Mouse (Mus musculus): ENCODE data around the gene Rab39. TPM values are rescaled to one million over a fixed set of nuclear protein-coding genes. Genes with fewer than 3 reads are reported as not detected.

Rab39 gene
- total and polyA plus RNA-seq, 2 experiments from 2014 or later: 1.9 to 4.6 TPM

- no peak overlapping the region for H3K9ac ChIP-seq (replicated peaks; ENCODE audit: low read length)
- H3K36me3 ChIP-seq (ENCODE audit: insufficient read depth, low read length): no peaks in the 10 kb centered on the region
- 79% methylated on average over 4 of the region's 4 CpGs for WGBS
- no peak overlapping the region for H3K27ac ChIP-seq
- no peak for TF ChIP-seq CTCF (IDR thresholded peaks at IDR 0.05; ENCODE audit: low read depth)
- no peaks in the 10 kb centered on the region for H3K27me3 ChIP-seq (ENCODE audit: insufficient read depth, low read length)
- no peak overlapping the region for H3K4me3 ChIP-seq (ENCODE audit: low read length)
- no peak overlapping the region for H3K4me2 ChIP-seq (ENCODE audit: low read depth, low read length)
- H3K4me1 ChIP-seq (ENCODE audit: insufficient read depth, low read length): no peaks in the 10 kb centered on the region
- ATAC-seq (no peak), DNase-seq (ENCODE audit: low spot score) (no peak)
- H3K9me3 ChIP-seq (ENCODE audit: low read length): no peaks in the 10 kb centered on the region
These were observed 5.5 kb downstream of the Rab39 start for GRCm38 (mm10) chr9:53700496-53700895.

GRCm38 (mm10) chr9:53695846-53696245, 10.2 kb downstream of the Rab39 start:
- Histone ChIP-seq H3K36me3 (ENCODE audit: insufficient read depth, low read length) (no peaks in the 10 kb centered on the region), H3K4me3 (ENCODE audit: low read length) (no peak overlapping the region), H3K27ac (no peak overlapping the region), H3K27me3 (ENCODE audit: insufficient read depth, low read length) (no peaks in the 10 kb centered on the region), H3K9me3 (ENCODE audit: low read length) (no peaks in the 10 kb centered on the region), H3K4me2 (ENCODE audit: low read depth, low read length) (no peak overlapping the region), H3K4me1 (ENCODE audit: insufficient read depth, low read length) (no peaks in the 10 kb centered on the region), H3K9ac (replicated peaks; ENCODE audit: low read length) (no peak overlapping the region)
- DNase-seq (ENCODE audit: low spot score): no peak
- TF ChIP-seq CTCF (IDR thresholded peaks at IDR 0.05; ENCODE audit: low read depth): no peak
- ATAC-seq: no peak
- WGBS: 84% methylated on average over 5 of the region's 5 CpGs

- 67% methylated on average over 1 of the region's 1 CpGs for WGBS
- TF ChIP-seq CTCF (IDR thresholded peaks at IDR 0.05; ENCODE audit: low read depth): no peak
- Histone ChIP-seq H3K27ac (no peak overlapping the region), H3K4me1 (ENCODE audit: insufficient read depth, low read length) (no peaks in the 10 kb centered on the region), H3K4me3 (ENCODE audit: low read length) (no peak overlapping the region), H3K36me3 (ENCODE audit: insufficient read depth, low read length) (no peaks in the 10 kb centered on the region), H3K9ac (replicated peaks; ENCODE audit: low read length) (no peak overlapping the region), H3K9me3 (ENCODE audit: low read length) (no peaks in the 10 kb centered on the region), H3K4me2 (ENCODE audit: low read depth, low read length) (no peak overlapping the region), H3K27me3 (ENCODE audit: insufficient read depth, low read length) (no peaks in the 10 kb centered on the region)
- ATAC-seq (no peak), DNase-seq (ENCODE audit: low spot score) (no peak)
These were observed 12.3 kb downstream of the Rab39 start for GRCm38 (mm10) chr9:53693718-53694117.

- WGBS: 54% methylated on average over 7 of the region's 7 CpGs
- Histone ChIP-seq H3K9me3 (ENCODE audit: low read length) (no peaks in the 10 kb centered on the region), H3K36me3 (ENCODE audit: insufficient read depth, low read length) (no peaks in the 10 kb centered on the region), H3K4me1 (ENCODE audit: insufficient read depth, low read length) (no peaks in the 10 kb centered on the region), H3K4me2 (ENCODE audit: low read depth, low read length) (no peak overlapping the region), H3K9ac (replicated peaks; ENCODE audit: low read length) (no peak overlapping the region), H3K27ac (no peak overlapping the region), H3K27me3 (ENCODE audit: insufficient read depth, low read length) (no peaks in the 10 kb centered on the region), H3K4me3 (ENCODE audit: low read length) (no peak overlapping the region)
- DNase-seq (ENCODE audit: low spot score) (no peak), ATAC-seq (no peak)
- TF ChIP-seq CTCF (IDR thresholded peaks at IDR 0.05; ENCODE audit: low read depth): no peak
These were observed 14.0 kb downstream of the Rab39 start for GRCm38 (mm10) chr9:53691745-53692670.

GRCm38 (mm10) chr9:53680851-53681250, 25.2 kb downstream of the Rab39 start:
- TF ChIP-seq CTCF (IDR thresholded peaks at IDR 0.05; ENCODE audit: low read depth): no peak
- DNase-seq (ENCODE audit: low spot score): no peak
- no peaks in the 10 kb centered on the region for H3K4me1 ChIP-seq (ENCODE audit: insufficient read depth, low read length)
- WGBS: 69% methylated on average over 1 of the region's 1 CpGs
- no peaks in the 10 kb centered on the region for H3K36me3 ChIP-seq (ENCODE audit: insufficient read depth, low read length)
- H3K27me3 ChIP-seq (ENCODE audit: insufficient read depth, low read length): no peaks in the 10 kb centered on the region
- H3K4me2 ChIP-seq (ENCODE audit: low read depth, low read length): no peak overlapping the region
- H3K9me3 ChIP-seq (ENCODE audit: low read length): no peaks in the 10 kb centered on the region
- H3K27ac ChIP-seq: no peak overlapping the region
- ATAC-seq: no peak
- no peak overlapping the region for H3K9ac ChIP-seq (replicated peaks; ENCODE audit: low read length)
- H3K4me3 ChIP-seq (ENCODE audit: low read length): no peak overlapping the region

GRCm38 (mm10) chr9:53676921-53677320, 29.1 kb downstream of the Rab39 start:
- no peak overlapping the region for H3K9ac ChIP-seq (replicated peaks; ENCODE audit: low read length)
- no peak for DNase-seq (ENCODE audit: low spot score)
- no peak for TF ChIP-seq CTCF (IDR thresholded peaks at IDR 0.05; ENCODE audit: low read depth)

GRCm38 (mm10) chr9:53673571-53673970, 32.5 kb downstream of the Rab39 start:
- 20% methylated on average over 3 of the region's 3 CpGs for WGBS
- ATAC-seq (no peak), DNase-seq (ENCODE audit: low spot score) (peak; percentile 67)
- Histone ChIP-seq H3K9ac (replicated peaks; ENCODE audit: low read length) (no peak overlapping the region), H3K9me3 (ENCODE audit: low read length) (no peaks in the 10 kb centered on the region), H3K4me3 (ENCODE audit: low read length) (no peak overlapping the region), H3K27ac (no peak overlapping the region), H3K4me2 (ENCODE audit: low read depth, low read length) (no peak overlapping the region), H3K36me3 (ENCODE audit: insufficient read depth, low read length) (no peaks in the 10 kb centered on the region), H3K4me1 (ENCODE audit: insufficient read depth, low read length) (no peaks in the 10 kb centered on the region), H3K27me3 (ENCODE audit: insufficient read depth, low read length) (no peaks in the 10 kb centered on the region)
- peak; percentile 72 for TF ChIP-seq CTCF (IDR thresholded peaks at IDR 0.05; ENCODE audit: low read depth)

More at GRCm38 (mm10) chr9:53676921-53677320, 29.1 kb downstream of the Rab39 start:
- Histone ChIP-seq H3K27ac (no peak overlapping the region), H3K27me3 (ENCODE audit: insufficient read depth, low read length) (no peaks in the 10 kb centered on the region), H3K4me1 (ENCODE audit: insufficient read depth, low read length) (no peaks in the 10 kb centered on the region), H3K9me3 (ENCODE audit: low read length) (no peaks in the 10 kb centered on the region), H3K36me3 (ENCODE audit: insufficient read depth, low read length) (no peaks in the 10 kb centered on the region), H3K4me2 (ENCODE audit: low read depth, low read length) (no peak overlapping the region), H3K4me3 (ENCODE audit: low read length) (no peak overlapping the region)
- no peak for ATAC-seq
- WGBS: 72% methylated on average over 4 of the region's 4 CpGs
